Comparison of ENCODE assay signal across 8 mouse cellular contexts in the genomic region with DNA sequence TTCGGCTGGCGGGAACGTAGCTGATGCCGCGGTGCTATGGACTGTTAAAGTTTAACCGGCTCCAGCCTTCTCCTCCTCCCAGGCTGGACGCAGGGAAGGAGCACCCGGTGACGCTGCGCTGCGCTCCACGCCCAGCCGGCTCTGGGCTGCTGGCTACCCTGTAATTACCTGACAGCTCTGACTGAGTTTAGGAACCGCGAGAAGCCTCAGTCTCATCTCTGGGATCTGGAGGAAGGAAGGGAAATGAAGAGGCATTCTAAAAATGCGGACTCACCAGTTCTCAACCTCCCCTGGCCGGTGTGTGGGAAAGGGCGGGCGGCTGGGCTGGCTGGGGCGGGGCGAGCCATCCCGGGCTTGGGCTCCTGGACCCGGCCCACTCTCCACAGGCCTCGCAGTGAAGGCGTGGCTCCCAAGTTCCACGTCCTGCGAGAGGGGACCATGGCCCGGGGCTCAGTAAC. TPM values are rescaled to one million over a fixed set of nuclear protein-coding genes. Genes with fewer than 3 reads are reported as not detected.
DNase-seq lines count a peak whose midpoint lies in the region; ATAC-seq lines count a peak whose summit lies in the region.

No protein-coding gene starts in this region.

- H3K4me2 ChIP-seq in embryonic facial prominence, embryonic 15.5 days (replicated peaks) = peak overlapping the region; percentile 68
- H3K4me2 ChIP-seq in heart, embryonic 16.5 days (ENCODE audit: low read depth, low read length) = peak overlapping the region; percentile 63

- peak; percentile 56 for DNase-seq in adrenal gland, postnatal 10 days
- no peak for DNase-seq in adrenal gland, adult 8-10 months
- peak; percentile 83 to 90 for DNase-seq in kidney, postnatal 25 days
- DNase-seq in mesoderm, embryonic 11.5 days (ENCODE audit: low read depth, low spot score) = peak; percentile 47
- no peak for DNase-seq in right cerebral cortex, postnatal 25 days
- DNase-seq in left cerebral cortex, adult 9 months (ENCODE audit: low spot score in 2 of 2) = no peak

- peak overlapping the region; percentile 70 for H3K27ac ChIP-seq in embryonic facial prominence, embryonic 15.5 days (replicated peaks)
- H3K27ac ChIP-seq in heart, embryonic 16.5 days (ENCODE audit: low read length) = no peak overlapping the region

- WGBS in embryonic facial prominence, embryonic 15.5 days = 5% methylated on average over 28 of the region's 28 CpGs
- WGBS in heart, embryonic 16.5 days = 9% methylated on average over 28 of the region's 28 CpGs

- no peaks in the 10 kb centered on the region for H3K9me3 ChIP-seq in embryonic facial prominence, embryonic 15.5 days (replicated peaks)
- H3K9me3 ChIP-seq in heart, embryonic 16.5 days (replicated peaks; ENCODE audit: control insufficient read depth, low read length) = no peaks in the 10 kb centered on the region

- peaks cover 5% of the 10 kb centered on the region; the same call in 1 of the 2 replicates for H3K27me3 ChIP-seq in embryonic facial prominence, embryonic 15.5 days
- no peaks in the 10 kb centered on the region for H3K27me3 ChIP-seq in heart, embryonic 16.5 days (ENCODE audit: control insufficient read depth, insufficient read depth, low read length)

- H3K4me3 ChIP-seq in embryonic facial prominence, embryonic 15.5 days (replicated peaks) = peak overlapping the region; percentile 34
- peak overlapping the region; percentile 34 for H3K4me3 ChIP-seq in heart, embryonic 16.5 days (ENCODE audit: low read length)

- H3K4me1 ChIP-seq in embryonic facial prominence, embryonic 15.5 days = peaks cover 44% of the 10 kb centered on the region
- peaks cover 32% of the 10 kb centered on the region for H3K4me1 ChIP-seq in heart, embryonic 16.5 days (ENCODE audit: control insufficient read depth, insufficient read depth, low read length)

- peak; percentile 77 for ATAC-seq in embryonic facial prominence, embryonic 15.5 days (ENCODE audit: insufficient number of reproducible peaks, low FRiP score, low TSS enrichment, low read depth)
- ATAC-seq in heart, embryonic 16.5 days (replicated peaks; ENCODE audit: extremely low read depth, insufficient read depth, low FRiP score) = no peak

- H3K36me3 ChIP-seq in embryonic facial prominence, embryonic 15.5 days = peaks cover 4% of the 10 kb centered on the region; the same call in 1 of the 2 replicates
- peaks cover 15% of the 10 kb centered on the region for H3K36me3 ChIP-seq in heart, embryonic 16.5 days (ENCODE audit: control insufficient read depth, insufficient read depth)

- H3K9ac ChIP-seq in embryonic facial prominence, embryonic 15.5 days = peak overlapping the region; percentile 18; the same call in 1 of the 2 replicates
- peak overlapping the region; percentile 27 for H3K9ac ChIP-seq in heart, embryonic 16.5 days (ENCODE audit: low read length)

RNA-seq across cellular contexts. Expression of a gene that starts 56.7 kb away (rescaled TPM):
- 10 to 100 TPM in 1 of 2 experiments, 1 to 10 TPM in 1; 9.4 to 16.1 TPM for total RNA-seq in adrenal gland, postnatal 10 days (2021)
- total RNA-seq in adrenal gland, adult 8-10 months (2022) = 10 to 100 TPM; 13.8 to 23.6 (median 16.1) TPM
- 24.9 and 28.7 TPM in 2 replicates for polyA plus RNA-seq in embryonic facial prominence, embryonic 15.5 days (2015; fragmentation: Nextera tagmentation; extraction: Ambion mirVana)
- 17.1 and 19.1 TPM in 2 replicates for polyA plus RNA-seq in heart, embryonic 16.5 days (2015; fragmentation: Nextera tagmentation; extraction: Ambion mirVana)

Comparison
In these comparisons a context has a peak if more than half of its experiments do, and no peak if none do; other contexts are left out.
1. DNase-seq: peak in adrenal gland, postnatal 10 days (single experiment), kidney, postnatal 25 days (2 of 2) and mesoderm, embryonic 11.5 days (single experiment); none in adrenal gland, adult 8-10 months (single experiment), right cerebral cortex, postnatal 25 days (single experiment) and left cerebral cortex, adult 9 months (0 of 2).